Mouse (Mus musculus): Measurements from ENCODE around the gene Lrcol1.

The Lrcol1 gene

DNA sequence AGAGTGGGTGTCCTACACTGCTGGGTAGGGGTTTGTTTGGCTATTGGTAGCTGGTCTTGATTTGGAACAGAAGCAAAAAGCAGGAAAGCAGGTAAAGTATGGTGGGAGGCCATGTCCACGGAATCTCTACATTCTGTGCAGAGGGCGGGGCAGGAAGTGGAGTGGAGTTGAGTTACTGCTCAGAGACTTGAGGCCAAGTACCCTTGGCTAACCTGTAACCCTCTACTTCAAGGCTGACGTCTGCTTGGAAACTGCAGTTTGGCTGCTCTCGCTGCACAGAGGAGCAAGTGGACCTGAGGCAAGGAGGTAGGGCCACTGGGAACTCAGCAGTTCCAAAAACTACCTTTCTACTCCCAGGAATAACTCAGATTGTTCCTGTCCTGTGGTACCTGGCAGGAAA is at the start of gene Lrcol1:
Gene Lrcol1, plus strand, starts transcription at position 207 of the 400 bp plus-strand sequence.
- no peak for DNase-seq (ENCODE audit: low read depth in 1 of 2, low spot score in 2 of 2)

DNA sequence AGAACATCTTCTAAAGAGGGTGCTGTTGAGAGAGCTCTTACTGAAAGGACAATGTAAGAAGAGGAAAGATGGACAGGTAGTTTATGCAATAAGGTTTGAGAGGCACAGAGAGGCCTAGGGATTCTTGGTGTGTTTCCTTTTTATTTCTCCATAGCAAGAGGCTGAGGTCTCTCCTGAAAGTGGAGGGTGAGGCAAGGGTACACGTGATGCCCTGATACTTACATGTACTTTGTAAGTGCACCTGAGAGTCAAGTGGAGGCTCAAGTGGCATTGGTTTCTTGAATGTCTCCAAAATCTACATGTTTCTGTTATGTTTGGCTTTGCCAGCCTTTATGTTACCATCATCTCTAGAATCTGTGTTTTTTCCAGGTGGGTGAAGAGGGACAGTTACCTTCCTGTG is 47.9 kb upstream of the Lrcol1 start:
- no peak for DNase-seq (ENCODE audit: low read depth in 1 of 2, low spot score in 2 of 2)

DNA sequence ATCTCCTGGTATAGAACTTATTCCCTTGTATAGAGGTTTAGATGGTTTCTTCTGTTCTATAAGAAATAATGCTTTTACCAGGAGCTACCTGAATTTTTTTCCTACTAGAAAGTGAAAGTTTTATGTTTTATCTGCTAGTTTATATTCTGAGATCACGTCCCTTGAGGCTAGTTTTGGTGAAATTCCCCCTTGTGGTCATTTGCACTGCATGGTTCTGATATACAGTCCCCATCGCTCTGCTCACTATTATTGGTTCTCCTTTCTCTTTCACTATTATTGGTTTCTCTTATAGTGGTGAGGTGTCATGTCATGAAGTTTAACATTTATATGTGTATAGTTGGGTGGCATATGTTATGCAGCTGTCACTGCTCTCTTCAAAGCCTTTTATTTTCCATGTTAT is 43.9 kb upstream of the Lrcol1 start:
- DNase-seq (ENCODE audit: low read depth in 1 of 2, low spot score in 2 of 2), result no peak

DNA sequence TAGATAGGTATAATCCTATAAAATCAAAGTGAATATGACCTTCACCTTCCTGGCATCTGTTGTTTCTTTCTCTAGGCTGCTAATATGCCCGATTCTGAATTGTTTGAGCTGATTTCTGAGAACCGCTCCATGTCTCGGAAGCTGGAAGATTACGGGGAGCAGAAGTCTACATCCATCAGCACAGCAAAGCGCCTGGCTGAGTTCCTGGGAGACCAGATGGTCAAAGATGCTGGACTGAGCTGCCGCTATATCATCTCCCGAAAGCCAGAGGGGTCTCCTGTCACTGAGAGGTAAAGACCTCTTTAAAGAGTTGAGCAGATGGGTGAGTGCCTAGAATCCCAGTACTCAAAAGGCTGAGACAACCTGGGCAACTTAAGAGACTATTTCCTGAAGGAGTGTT is 35.7 kb upstream of the Lrcol1 start:
- DNase-seq (ENCODE audit: low read depth in 1 of 2, low spot score in 2 of 2), result no peak

DNA sequence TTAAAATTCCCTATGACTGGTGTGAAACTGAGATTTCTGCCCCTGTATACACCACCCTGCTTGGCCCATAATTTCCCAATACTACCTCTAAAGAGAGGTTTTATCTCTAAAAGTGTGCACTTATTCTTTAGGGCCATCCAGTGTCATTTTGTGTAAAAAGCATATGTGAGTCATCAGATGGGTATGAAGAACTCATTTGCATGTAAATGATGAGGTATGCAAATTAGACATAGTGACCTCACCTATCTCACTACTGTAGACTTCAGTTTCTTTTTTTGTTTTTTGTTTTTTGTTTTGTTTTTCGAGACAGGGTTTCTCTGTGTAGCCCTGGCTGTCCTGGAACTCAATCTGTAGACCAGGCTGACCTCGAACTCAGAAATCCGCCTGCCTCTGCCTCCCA is 31.4 kb upstream of the Lrcol1 start:
- DNase-seq (ENCODE audit: low read depth in 1 of 2, low spot score in 2 of 2), result no peak

DNA sequence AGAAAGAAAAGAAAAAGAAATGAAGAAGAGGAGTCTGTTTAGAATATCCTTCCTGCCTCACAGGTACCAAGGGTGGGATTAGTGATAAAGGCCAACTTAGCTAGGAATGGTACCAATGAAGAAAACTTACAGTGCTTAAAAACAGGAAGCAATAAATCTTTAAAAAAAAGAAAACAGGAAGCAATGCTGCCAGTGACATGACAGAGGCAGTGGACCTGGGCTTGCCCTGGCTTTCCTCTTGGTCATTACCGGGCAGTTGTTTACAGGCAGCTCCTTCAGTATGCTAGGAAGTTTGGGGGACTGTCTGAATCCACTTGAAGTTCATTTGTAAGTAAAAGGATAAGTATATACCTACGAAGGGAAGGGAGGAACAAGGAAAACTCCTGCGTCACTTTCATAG is 14.0 kb upstream of the Lrcol1 start:
- no peak for DNase-seq (ENCODE audit: low read depth in 1 of 2, low spot score in 2 of 2)

DNA sequence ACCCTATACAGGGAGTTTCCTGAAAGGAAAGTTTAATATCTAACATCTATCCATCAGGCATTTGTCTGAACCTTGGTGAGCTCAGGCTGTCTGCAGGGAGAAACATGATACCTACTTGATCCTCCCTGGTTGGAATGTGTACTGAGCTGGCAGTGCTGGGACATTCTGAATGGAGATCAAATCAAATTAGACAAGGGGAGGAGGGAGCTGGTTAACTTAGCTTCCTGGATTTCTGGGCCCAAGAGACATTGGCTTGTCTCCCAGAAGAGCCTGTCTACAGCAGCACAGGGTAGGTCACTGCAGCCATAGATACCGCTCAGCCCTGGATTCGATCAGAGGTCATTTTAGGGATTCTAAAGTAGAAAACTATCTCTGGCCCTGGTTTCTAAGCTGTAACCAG is 5.7 kb upstream of the Lrcol1 start:
- DNase-seq (ENCODE audit: low read depth in 1 of 2, low spot score in 2 of 2), result no peak

DNA sequence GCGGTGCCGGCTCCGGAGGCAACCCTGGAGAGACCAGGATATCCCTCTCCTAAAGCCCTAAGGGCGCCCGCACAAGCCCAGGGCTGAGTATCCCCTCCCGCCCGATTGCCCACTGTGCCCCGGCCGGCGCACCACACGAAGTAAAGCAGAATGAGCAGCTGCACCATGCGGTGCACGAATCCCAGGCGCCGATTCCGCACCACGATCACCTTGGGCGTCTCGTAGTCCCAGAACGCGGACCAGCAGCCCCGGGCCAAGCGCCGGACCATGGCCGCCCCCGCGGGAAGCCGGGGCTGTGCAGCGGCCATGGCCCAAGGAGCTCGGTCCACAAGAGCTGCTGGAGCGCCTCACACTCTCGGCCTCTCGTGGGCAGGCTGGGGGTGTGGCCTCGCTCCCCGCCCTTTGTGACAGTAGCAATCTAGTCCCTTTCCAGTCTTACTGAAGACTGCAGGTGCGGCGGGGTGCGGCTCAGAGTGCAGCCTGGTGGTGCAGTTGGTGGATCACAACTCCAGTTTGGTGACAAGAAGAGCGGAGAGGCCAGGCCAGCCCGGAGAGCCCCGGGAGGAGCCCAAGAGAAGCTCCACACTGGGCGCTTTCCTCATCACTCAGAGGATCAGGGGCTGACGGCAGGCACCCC is 1.8 kb upstream of the Lrcol1 start, which contains the start of gene P2rx2:
Gene P2rx2, minus strand, starts transcription at position 565 of the 637 bp plus-strand sequence.
- DNase-seq (ENCODE audit: low read depth in 1 of 2, low spot score in 2 of 2), result no peak

DNA sequence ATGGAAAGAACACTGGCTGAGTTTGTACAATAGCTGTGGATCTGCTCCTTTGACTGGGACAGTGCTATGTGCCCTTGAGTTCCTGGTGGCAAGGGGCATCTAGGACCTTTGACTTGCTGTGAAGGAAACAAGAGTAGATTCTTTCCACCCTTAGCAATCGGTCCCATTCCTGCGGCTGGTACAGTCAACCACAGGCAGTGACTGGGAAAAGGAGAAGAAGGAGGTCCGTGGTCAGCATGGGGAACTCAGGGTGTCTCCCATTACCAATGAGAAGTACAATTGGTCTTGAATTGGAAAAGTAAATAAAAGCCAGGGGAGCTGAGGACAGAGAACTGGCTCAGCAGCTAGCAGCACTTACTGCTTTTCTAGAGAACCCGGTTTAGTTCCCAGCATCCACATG is 1.0 kb downstream of the Lrcol1 start:
- DNase-seq (ENCODE audit: low read depth in 1 of 2, low spot score in 2 of 2), result no peak

DNA sequence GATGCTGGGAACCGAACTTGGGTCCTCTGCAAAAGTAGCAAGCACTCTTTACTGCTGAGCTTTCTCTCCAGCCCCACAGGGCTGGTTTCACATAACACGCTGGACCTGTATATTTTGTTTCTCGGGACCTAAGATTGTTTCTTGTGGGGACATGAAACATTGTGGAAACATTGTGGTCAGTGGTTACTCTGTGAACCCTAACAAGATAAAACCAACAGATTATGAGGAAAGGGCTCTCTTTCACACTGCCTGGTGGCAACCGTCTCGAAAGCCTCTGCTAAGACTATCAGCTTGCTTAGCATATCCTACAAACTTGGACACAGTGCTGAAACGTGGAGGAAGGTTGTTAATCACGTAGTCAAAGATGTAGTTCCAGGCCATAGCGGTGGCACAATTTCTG is 2.5 kb downstream of the Lrcol1 start:
- DNase-seq (ENCODE audit: low read depth in 1 of 2, low spot score in 2 of 2), result no peak

DNA sequence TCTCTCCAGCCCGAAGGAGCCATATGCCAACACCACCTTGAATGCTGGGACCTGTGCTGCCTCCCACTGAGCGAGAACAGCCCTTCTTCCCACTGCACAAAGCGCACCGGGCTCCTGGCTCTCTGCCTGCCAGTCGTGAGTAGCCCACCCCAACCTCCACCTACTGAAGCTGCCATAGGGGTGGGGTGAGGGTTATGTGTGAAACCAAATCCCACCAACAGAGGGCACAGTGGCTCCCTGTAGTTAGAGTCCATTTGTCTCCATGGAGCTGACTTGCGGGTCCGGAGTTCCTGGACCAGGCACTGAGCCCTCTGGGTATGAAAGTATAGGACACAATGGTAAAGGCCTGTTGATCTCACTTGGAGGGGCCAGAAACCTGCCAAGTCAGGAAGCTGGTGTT is 10.2 kb downstream of the Lrcol1 start:
- no peak for DNase-seq (ENCODE audit: low read depth in 1 of 2, low spot score in 2 of 2)

DNA sequence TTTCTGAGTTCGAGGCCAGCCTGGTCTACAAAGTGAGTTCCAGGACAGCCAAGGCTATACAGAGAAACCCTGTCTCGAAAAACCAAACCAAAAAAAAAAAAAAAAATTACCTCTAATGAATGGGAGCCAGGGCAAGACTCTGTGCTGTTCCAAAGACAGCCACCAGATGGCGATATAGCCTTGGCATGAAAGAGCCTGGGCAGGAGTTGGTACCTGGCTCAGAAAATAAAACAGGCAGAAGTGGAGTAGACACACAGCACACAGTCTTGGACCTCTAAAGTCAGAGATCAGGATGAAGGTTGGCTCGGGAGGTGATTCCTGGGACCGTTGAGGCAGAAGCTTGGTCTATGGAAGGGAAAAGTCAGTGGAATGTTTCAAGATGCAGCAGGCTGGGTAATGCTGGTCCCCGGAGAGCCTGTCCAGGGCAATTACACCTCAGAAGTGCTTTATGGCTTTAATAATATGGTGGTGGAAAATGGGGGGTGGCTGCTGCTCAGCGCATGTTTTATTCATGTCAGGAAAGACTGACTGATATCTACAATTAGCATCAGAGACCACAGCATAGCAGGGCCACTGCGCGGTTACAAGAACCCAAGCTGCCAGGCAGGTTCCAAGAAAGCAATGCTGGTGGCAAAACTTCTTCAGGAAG is 13.1 kb downstream of the Lrcol1 start:
- DNase-seq (ENCODE audit: low read depth in 1 of 2, low spot score in 2 of 2), result peak; percentile 36 to 57

DNA sequence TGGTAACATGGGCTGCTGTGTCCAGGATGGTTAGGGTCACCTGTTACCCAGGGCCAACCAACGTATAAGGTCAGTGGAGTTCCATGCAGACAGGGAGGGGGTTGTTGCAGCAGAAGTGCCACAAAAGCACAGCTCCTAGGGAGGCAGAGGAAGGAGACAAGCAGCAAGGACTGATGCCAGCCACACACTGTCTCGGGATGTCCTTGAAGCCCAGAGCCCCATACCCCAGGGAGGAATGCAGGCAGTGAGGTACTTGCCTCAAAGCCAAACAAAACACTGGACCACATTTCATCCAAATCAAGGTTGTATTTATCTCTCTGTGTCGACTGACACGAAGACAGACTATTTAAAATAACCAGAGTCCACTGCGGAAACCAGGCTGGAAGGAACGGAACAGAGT is 16.9 kb downstream of the Lrcol1 start:
- no peak for DNase-seq (ENCODE audit: low read depth in 1 of 2, low spot score in 2 of 2)

DNA sequence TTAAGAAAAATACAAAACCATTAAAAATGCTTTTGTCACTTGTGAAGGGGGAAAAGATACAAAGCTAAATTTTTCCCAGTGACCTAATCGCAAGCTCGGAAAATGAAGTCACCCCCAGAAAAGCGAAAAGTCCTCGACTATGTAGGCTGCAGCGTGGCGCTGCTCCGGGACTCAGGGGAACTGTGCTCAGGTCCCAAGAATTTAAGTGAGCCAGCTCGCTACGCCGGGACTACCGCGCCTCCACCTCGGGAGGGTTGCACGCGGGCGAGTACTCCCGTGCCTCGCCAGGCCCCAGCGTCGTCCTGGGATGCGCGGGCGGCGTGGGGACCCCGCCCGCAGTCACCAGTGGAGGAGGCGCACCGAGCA is 18.3 kb downstream of the Lrcol1 start:
- DNase-seq (ENCODE audit: low read depth in 1 of 2, low spot score in 2 of 2), result no peak

DNA sequence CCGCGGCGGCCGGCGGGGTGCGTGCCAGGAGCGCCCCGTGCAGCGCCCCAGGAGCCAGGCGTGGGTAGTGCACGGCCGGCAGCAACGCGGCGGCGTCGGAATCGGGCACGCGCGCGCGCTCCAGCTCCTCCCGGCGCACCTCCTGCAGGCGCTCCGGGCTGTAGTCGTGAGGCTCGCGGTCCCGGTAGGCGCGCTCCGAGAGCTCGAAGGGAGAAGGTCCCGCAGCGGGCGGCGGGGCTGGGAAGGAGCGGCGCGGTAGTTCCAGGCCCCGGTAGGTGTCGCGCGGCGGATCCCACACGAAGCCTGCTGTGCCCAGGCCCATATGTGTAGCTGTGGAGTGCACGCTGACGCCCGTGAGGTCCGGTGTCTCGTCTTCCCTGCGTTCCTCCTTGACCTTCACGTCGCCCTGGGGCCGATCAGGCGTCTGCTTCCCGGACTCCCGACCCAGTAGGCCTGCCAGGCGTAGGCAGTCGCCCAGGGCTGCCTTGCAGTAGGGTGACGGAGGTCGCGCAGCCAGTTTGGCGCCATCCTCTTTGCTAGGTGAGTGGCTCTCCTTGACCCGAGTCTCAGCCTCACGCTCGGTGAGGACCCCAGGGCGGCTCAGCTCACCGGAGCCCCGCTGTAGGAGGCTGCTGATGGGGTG is 18.8 kb downstream of the Lrcol1 start:
- DNase-seq (ENCODE audit: low read depth in 1 of 2, low spot score in 2 of 2), result peak in 1 of 2 experiments; percentile 15

DNA sequence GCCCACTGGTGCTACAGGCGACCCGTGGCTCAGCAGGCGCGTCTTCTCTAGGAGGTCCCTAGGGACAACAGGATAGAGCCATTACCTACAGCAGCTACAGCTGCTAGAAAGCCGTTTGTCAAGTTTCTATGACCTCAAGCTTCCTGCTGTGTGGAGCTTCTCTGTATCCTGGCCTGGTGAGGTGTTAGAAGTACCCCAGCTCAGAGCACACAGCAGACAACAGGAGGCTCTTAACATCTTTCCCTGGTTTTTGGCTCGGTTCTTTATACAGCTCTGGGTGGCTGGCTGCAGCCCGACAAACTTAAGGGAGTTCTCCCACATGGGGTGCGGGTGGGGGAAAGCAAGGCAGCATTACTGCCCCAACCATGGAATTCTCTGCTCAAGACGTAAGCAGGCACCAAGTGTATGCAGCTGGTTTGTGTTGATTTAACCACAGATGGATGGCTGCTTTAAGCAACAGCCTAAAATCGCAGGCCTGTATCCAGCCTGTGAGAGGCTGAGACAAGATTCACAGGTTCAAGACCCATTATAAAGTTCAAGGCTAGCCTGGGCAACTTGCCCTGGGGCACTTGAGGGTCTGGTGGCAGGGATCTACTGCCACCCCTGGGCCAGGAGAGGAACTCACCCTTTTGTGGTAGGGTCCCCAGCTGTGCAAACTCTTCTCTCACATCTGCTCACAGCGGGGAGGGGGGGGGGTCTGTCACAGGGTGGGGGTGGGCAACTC is 19.5 kb downstream of the Lrcol1 start:
- no peak for DNase-seq (ENCODE audit: low read depth in 1 of 2, low spot score in 2 of 2)

DNA sequence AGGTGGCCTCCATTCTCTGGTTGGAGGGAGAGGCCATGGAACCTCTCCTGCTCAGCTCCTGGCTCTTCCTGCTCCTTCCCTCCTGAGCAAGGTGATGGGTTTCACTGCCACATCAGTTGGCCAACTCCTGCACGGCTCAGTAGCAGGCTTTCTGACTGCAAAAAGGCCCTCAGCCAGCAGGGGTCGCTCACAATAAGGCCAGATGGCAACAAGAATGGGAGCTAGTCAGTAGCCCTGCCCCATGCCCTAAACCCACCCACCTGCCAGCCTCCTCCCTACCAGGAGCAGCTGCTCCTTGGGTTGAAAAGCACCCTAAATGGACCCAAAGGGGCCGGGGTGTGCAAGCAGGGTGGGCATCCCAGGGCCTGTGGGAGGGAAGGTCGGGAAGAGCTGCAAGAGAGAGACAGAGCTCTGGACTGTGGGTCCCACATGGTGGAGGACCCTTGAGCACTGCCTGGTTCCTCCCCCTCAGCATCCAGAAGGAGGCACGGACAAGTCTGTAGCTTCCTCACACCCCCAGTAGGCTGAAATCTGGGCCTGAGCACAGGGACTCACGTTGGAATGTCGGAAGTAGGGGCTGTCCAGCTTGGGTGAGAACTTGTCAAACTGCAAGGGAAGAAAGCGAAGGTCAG is 32.4 kb downstream of the Lrcol1 start:
- DNase-seq (ENCODE audit: low read depth in 1 of 2, low spot score in 2 of 2), result peak in 1 of 2 experiments; percentile 44

DNA sequence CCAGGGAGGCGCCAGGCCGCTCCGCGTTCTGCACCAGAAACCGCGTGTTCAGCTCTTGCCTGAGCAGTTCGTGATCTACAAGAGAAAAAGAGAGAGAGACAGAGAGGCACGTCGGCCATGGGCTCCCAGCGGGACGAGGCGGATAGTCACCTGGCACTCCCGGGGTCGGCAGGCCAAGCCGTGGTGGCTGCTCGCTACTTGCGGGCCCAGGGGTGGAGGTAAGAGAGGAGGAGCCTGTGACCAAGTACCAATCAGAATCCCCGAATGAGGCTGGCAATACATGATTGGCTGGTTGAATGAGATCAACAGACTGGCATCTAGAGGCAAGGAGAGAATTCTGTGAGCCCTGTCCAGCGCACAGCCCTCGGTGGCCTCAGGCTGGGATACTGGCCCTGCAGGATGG is 33.7 kb downstream of the Lrcol1 start:
- no peak for DNase-seq (ENCODE audit: low read depth in 1 of 2, low spot score in 2 of 2)

DNA sequence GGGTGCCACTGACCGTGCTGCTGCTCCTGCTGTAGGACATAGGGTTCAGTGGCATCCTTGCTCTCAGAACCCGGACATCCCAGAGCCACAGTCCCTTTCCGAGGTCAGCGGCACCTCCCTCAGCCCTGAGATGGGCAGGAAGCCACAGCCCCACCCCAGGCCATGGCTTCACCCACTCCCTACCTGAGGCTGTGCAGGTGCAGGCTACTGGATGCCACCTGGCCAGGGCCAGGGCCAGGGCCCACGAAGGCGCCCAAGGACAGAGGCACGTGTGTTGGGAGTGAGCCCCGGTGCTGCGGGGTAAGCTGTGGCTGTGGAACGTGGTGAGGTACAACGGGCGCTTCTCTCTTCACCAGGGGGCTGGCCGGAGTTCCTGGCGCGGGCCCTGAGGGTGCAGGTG is 34.6 kb downstream of the Lrcol1 start:
- no peak for DNase-seq (ENCODE audit: low read depth in 1 of 2, low spot score in 2 of 2)

DNA sequence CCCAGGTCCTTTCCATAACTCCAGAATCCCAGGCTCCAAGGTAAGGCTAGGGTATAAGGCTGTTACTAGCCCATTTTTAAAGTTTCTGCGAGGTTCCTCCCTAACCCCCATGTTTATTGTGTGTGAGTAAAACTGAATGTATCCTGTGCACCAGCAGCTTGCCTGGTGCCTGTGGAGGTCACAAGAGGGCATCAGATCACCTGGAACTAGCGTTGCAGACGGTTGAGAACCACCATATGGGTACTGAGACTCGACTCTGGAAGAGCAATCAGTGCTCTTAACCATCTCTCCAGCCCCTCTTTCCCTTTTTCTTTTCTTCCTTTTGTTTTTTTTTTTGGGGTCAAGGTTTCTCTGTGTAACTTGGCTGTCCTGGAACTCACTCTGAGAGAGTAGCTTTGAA is 35.3 kb downstream of the Lrcol1 start:
- no peak for DNase-seq (ENCODE audit: low read depth in 1 of 2, low spot score in 2 of 2)

DNA sequence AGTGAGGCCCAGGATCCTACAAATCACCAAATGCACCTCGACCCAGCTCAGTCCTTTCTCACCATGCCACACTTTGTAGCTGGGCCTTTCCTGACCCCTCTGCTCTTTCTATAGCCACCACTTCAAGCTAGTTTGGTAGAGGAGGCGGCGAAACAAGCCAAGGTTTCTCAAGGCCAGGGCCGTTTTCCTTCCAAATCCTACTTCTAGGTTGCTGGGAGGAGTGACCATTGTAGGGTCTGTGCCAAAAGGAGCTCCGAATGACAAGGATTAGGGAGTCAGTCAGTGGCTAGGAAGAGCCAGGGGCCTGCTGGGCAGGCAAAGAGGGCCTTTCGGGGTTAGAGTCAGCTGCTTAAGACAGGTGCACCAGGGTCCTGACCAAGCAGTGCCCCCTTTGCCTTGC is 40.0 kb downstream of the Lrcol1 start:
- no peak for DNase-seq (ENCODE audit: low read depth in 1 of 2, low spot score in 2 of 2)

DNA sequence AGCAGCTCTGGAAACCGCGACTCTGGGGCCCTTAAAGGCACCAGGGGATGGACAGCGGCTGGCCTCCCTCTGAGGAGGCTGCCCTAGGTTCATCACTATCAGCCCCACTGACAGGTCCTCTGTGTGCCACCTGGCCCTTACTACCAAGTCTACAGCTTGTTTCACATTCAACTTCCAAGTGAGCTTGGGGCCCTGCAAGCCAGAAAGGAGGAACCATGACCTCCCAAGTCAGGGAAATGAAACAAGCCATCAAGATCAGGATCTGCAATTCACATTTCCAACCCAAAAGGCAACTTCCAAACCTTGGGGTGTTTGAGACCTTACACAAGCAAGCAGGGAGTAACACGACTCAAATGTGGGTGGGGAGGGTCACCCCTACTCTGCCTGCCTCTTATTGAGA is 40.7 kb downstream of the Lrcol1 start:
- no peak for DNase-seq (ENCODE audit: low read depth in 1 of 2, low spot score in 2 of 2)
